Mouse (Mus musculus) small intestine, adult 2 months (tissue): ENCODE measurements around the gene Fam207a. TPM values are rescaled to one million over a fixed set of nuclear protein-coding genes. Genes with fewer than 3 reads are reported as not detected.

Experiments
- H3K27ac ChIP-seq: fragments of 200-500 bp; 2 replicates; pipeline ENCODE4 v1.5.1; 2012; ENCODE audit warnings: low read depth, low read length, control low read depth, inconsistent platforms; ENCODE audit not compliant: insufficient read depth
- H3K27me3 ChIP-seq: fragments of 200-500 bp; 2 replicates; pipeline ENCODE4 v1.6.1; 2012; ENCODE audit warnings: mild to moderate bottlenecking, moderate library complexity, low read length, inconsistent platforms; ENCODE audit not compliant: control insufficient read depth, insufficient read depth
- H3K36me3 ChIP-seq: fragments of 200-500 bp; 2 replicates; pipeline ENCODE4 v1.6.1; 2012; ENCODE audit warnings: mild to moderate bottlenecking, low read length, control low read depth, inconsistent platforms; ENCODE audit not compliant: control insufficient read depth, insufficient read depth
- H3K4me1 ChIP-seq: fragments of 200-500 bp; 2 replicates; pipeline ENCODE4 v1.6.1; 2012; ENCODE audit warnings: low read length, inconsistent platforms, mixed read lengths; ENCODE audit not compliant: control insufficient read depth, insufficient read depth, insufficient read length
- H3K4me3 ChIP-seq: fragments of 200-500 bp; 2 replicates; pipeline ENCODE4 v1.5.1; 2012; ENCODE audit warnings: low read depth, mild to moderate bottlenecking, control low read depth, inconsistent platforms, low read length, moderate library complexity
- CTCF ChIP-seq: fragments of 200-500 bp; IDR thresholded peaks from 2 replicates; pipeline ENCODE4 v1.5.1; 2012; ENCODE audit warnings: low read depth, mild to moderate bottlenecking, control low read depth, inconsistent platforms, low read length, moderate library complexity, mixed read lengths; ENCODE audit not compliant: insufficient replicate concordance, insufficient read length; ENCODE audit errors: extremely low read depth
- POLR2A ChIP-seq: fragments of 200-500 bp; IDR thresholded peaks from 2 replicates; pipeline ENCODE4 v1.6.1; 2012; ENCODE audit warnings: low read depth, mild to moderate bottlenecking, control low read depth, inconsistent platforms, low read length, moderate library complexity
- WGBS: fragments of 180-500 bp; shearing (Covaris S2); methylation state at CpG from one replicate; pipeline ENCODE4 v1.1.7; 2018; 5-methylcytosine and 5-hydroxymethylcytosine counted together
- polyA plus RNA-seq: library from polyadenylated mRNA; depleted of rRNA; stranded (reverse); fragments of >200 nt; gene quantifications from 2 replicates; pipeline ENCODE4 v1.2.3, GENCODE M21; 2012

Fam207a gene
- polyA plus RNA-seq, 1 experiment, result 36.4 TPM

GRCm38 (mm10) chr10:77522021-77522731, 6.6 kb upstream of the Fam207a start:
- Histone ChIP-seq H3K4me1 (no peaks in the 10 kb centered on the region), H3K27ac (peak overlapping the region; percentile 47), H3K27me3 (no peaks in the 10 kb centered on the region), H3K36me3 (no peaks in the 10 kb centered on the region), H3K4me3 (peak overlapping the region; percentile 34)
- 32% methylated on average over 18 of the region's 18 CpGs for WGBS
- TF ChIP-seq CTCF (no peak), POLR2A (no peak)

GRCm38 (mm10) chr10:77520497-77520896, 4.9 kb upstream of the Fam207a start:
- no peak overlapping the region for H3K27ac ChIP-seq
- no peaks in the 10 kb centered on the region for H3K27me3 ChIP-seq
- WGBS, result 70% methylated on average over 5 of the region's 5 CpGs
- TF ChIP-seq CTCF, result no peak
- TF ChIP-seq POLR2A, result no peak
- H3K36me3 ChIP-seq, result no peaks in the 10 kb centered on the region
- no peak overlapping the region for H3K4me3 ChIP-seq
- peaks cover 5% of the 10 kb centered on the region; the same call in 1 of the 2 replicates for H3K4me1 ChIP-seq

GRCm38 (mm10) chr10:77519191-77519590, 3.6 kb upstream of the Fam207a start:
- H3K36me3 ChIP-seq, result no peaks in the 10 kb centered on the region
- peaks cover 8% of the 10 kb centered on the region; the same call in 1 of the 2 replicates for H3K4me1 ChIP-seq
- no peak overlapping the region for H3K27ac ChIP-seq
- no peak overlapping the region for H3K4me3 ChIP-seq
- no peaks in the 10 kb centered on the region for H3K27me3 ChIP-seq
- 77% methylated on average over 3 of the region's 3 CpGs for WGBS
- no peak for TF ChIP-seq CTCF
- no peak for TF ChIP-seq POLR2A

- peaks cover 4% of the 10 kb centered on the region; the same call in 1 of the 2 replicates for H3K36me3 ChIP-seq
- TF ChIP-seq CTCF, result no peak
- no peak for TF ChIP-seq POLR2A
- peaks cover 8% of the 10 kb centered on the region; the same call in 1 of the 2 replicates for H3K4me1 ChIP-seq
- no peaks in the 10 kb centered on the region for H3K27me3 ChIP-seq
- no peak overlapping the region for H3K4me3 ChIP-seq
- no peak overlapping the region for H3K27ac ChIP-seq
- WGBS, result 94% methylated on average over 5 of the region's 5 CpGs
These were observed 2.2 kb upstream of the Fam207a start for GRCm38 (mm10) chr10:77517801-77518200.

GRCm38 (mm10) chr10:77517066-77517620, 1.6 kb upstream of the Fam207a start:
- WGBS, result 21% methylated on average over 20 of the region's 20 CpGs
- Histone ChIP-seq H3K27ac (no peak overlapping the region), H3K36me3 (peaks cover 7% of the 10 kb centered on the region; the same call in 1 of the 2 replicates), H3K4me1 (peaks cover 8% of the 10 kb centered on the region; the same call in 1 of the 2 replicates), H3K4me3 (no peak overlapping the region), H3K27me3 (no peaks in the 10 kb centered on the region)
- TF ChIP-seq CTCF (peak; percentile 96), POLR2A (no peak)

GRCm38 (mm10) chr10:77516379-77516951, 880 bp upstream of the Fam207a start:
- Histone ChIP-seq H3K4me1 (peaks cover 8% of the 10 kb centered on the region; the same call in 1 of the 2 replicates), H3K27me3 (no peaks in the 10 kb centered on the region), H3K27ac (peak overlapping the region; percentile 86), H3K36me3 (peaks cover 8% of the 10 kb centered on the region; the same call in 1 of the 2 replicates), H3K4me3 (peak overlapping the region; percentile 90)
- TF ChIP-seq CTCF (no peak), POLR2A (no peak)
- WGBS, result 23% methylated on average over 14 of the region's 14 CpGs
